Mouse (Mus musculus): Measurements from ENCODE around the gene 7420426K07Rik.

Gene 7420426K07Rik

DNA sequence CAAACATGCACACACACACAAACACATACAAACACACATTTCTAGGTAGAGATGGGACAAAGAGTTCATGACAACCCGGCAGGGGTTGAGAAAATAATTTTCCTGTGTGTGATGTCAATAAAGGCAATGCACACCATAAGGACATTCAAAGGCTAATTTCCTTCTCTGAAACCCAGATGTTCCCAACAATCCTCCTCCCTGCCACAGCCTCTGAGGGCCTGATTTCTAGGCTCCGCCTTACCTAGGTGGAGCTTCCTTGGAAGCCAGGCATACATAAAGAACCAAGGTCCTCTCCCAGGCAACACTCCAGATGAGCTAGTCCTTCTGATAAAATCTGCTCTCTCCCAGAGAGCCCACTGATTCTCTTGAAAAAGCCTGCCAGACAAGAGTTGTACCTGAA is at the start of gene 7420426K07Rik:
Gene 7420426K07Rik, plus strand, starts transcription at position 301 of the 400 bp plus-strand sequence.
- in situ Hi-C loops (cut with MboI; ENCODE audit: unreplicated experiment in 2 of 2): no loop called here

DNA sequence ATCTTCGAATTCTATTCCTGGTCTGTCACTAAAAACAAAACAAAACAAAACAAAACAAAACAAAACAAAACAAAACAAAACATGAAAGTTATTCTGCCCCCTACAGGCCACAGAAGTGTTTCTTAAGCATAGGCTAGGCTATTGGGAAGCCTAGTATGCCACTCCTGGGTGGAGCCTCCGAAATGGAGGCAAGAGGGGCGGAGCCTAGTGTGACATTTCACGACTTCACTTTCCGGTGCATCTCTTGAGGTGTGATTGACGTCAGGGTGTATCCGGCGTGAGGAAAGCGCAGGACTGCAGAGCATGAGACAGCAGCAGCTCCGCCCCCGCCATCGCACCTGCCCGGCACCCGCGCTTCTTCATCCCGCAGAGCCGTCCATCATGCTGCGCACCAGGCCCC is 46.7 kb upstream of the 7420426K07Rik start, which contains the start of gene Prr23a2:
Gene Prr23a2, plus strand, starts transcription at position 285 of the 400 bp plus-strand sequence.
- in situ Hi-C loops (cut with MboI; ENCODE audit: unreplicated experiment in 2 of 2): no loop called here

DNA sequence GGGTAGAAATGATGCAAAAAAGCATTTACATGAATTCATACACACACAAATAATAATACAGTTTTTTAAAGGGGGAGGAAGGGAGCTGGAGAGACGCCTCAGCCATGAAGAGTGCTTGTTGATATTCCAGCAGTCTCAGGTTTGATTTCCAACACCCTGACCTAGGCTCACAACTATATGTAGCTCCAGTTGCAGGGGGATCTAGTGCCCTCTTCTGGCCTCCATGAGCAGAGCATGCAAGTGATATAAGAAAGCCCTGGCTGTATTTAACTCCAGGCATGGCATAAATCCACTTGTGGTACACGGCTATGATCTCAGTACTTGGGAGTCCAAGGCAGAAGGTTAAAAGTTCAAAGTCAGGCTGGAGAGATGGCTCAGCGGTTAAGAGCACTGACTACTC is 39.5 kb upstream of the 7420426K07Rik start:
- in situ Hi-C loops (cut with MboI; ENCODE audit: unreplicated experiment in 2 of 2): no loop called here

DNA sequence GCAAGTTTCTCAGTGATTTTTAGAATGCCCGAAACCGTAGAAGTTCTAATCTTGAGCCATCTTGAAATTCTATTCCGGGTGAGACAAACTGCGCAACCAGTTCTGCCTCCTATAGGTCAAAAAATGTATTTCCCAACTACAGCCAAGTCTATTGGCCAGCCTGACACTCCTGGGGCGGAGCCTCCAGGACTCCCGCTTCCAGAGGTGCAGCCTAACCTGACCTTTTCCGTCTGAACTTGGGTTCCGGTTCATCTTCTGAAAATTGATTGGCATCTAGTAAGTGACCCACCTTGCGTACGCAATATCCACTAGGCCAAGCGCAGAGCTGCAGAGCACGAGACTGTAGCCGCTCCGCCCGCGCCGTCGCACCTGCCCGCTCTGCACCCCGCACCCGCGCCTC is 38.3 kb upstream of the 7420426K07Rik start, which contains the start of gene Prr23a3:
Gene Prr23a3, plus strand, starts transcription at position 197 of the 400 bp plus-strand sequence.
- in situ Hi-C loops (cut with MboI; ENCODE audit: unreplicated experiment in 2 of 2): no loop called here

DNA sequence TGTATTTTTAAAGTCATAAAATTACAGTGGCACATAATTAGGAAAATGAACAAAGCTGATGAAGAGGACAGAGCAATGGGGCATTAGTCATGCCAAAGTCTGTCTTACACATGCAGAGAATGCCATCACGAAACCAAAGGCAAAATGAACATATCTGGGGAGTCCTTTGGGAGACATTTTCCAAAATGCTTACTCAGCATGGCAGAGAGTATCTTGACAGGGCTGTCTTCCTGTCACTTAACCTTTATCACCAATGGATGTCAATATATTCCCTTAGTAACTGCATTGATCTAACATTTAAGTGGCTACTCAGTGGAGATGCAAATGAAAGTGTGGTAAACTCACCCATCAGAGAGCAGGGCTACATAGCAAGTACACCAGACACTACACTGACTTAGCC is 1.4 kb upstream of the 7420426K07Rik start:
- in situ Hi-C loops (cut with MboI; ENCODE audit: unreplicated experiment in 2 of 2): no loop called here

DNA sequence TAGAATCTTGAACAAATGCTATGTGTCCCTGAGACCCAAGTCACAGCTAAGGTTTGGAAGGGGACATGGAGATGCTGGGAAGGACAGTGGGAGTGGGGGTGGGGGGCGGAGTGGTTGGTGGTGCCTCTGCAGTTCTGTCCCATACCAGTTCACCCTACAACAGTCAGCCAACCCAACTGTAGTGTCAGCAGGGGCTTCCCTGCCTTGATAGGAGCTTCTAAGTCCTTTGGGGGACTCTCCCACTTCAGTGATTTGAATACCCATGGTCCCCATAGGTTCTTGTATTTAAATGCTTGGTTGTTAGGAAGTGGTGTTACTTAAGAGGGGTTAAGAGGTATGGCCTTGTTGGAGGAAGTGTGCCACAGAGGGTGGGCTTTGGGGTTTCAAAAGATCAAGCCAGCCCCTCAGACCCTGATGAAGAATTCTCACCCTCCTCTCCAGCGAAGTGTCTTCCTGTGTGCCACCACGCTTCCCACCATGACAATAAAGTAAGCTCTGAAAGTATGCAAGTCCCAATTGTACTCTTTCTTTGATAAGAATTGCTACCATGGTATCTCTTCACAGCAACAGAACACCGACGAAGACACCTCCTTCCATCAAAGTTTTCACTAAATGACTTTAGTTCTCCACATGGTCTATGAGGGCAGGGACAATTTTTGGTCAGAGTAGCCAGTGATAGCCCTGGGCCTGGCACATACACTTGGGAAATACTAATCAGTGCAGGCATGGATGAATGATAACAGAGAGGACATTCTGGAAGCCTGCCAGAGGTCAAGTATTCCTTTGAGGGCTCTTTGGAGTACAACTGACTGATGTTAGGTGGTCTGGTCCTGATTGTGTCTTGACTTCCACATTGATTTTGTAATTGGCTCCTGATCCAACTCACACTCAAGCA is 18.0 kb downstream of the 7420426K07Rik start:
- in situ Hi-C loops (cut with MboI; ENCODE audit: unreplicated experiment in 2 of 2): no loop called here

DNA sequence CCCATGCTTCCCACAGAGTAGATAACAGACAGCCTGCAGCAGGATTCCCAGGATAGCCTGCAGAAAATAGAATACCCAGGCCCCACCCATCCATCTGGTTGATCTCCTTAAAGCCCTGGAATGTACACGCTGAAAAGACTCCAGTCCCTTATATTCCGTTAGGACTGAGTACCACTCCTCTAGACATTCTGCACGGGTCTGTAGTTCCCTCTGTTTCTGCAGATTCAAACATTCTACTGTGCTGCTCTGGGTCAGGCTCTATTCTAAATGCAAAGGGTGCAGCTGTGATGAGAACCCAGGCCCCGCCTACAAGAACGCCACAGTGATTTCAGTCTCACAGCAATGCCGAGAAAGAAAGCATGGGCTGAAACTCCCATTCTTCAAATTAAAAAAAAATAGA is 20.2 kb downstream of the 7420426K07Rik start:
- in situ Hi-C loops (cut with MboI; ENCODE audit: unreplicated experiment in 2 of 2): no loop called here

DNA sequence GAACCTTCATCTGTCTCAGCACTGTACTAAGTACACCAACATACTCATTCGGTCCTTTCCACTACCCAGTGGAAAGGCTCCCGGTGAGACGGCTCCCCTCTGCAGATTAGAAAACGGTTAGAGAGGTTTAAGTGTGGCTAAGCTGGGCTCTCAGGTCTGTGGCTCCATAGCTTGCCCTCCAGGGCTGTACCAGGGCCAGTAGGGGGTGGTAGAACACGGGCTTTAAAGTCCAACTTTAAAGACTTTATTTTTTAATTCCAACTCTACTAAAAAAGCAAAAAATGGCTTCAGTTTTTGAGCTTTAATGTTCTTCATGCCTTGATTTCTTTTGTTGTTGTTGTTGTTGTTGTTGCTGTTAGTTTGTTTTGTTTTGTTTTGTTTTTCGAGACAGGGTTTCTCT is 21.3 kb downstream of the 7420426K07Rik start:
- in situ Hi-C loops (cut with MboI; ENCODE audit: unreplicated experiment in 2 of 2): no loop called here

DNA sequence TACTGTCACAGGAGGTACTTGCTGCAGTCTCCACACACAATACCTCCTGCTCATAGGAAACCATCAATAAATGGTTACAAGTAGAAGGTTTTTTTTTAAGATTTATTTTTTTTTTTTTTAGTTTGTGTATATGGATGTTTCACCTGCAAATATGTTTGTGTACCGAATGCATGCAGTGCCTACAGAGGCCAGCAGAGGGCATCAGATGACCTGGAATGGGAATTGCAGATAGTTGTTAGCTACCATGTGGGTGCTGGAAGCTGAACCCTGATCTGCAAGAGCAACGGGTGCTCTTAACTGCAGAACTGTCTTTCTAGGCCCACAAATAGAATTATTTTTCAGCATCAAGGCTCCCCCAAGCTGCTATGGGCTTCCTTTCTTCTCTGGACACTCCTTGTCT is 26.6 kb downstream of the 7420426K07Rik start:
- in situ Hi-C loops (cut with MboI; ENCODE audit: unreplicated experiment in 2 of 2): no loop called here

DNA sequence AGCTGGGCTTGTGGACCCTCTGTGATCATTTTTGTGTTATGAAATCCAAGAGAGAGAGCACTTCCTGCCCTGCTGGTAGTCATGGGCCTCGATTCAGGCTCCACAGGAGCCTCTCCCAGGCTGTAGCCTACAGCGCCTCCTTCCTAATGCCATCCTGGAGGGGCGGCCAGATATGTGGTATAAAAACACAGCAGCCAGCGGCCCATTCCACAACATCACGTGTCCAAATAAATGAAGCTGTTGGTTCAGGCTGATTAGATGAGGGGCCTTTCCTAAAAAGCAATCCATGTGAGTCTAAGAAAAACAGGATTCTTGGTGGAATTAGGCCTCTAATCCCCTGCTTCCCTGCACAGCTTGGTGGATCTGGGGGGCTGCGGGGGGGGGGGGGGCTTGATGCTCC is 30.0 kb downstream of the 7420426K07Rik start:
- in situ Hi-C loops (cut with MboI; ENCODE audit: unreplicated experiment in 2 of 2): no loop called here

DNA sequence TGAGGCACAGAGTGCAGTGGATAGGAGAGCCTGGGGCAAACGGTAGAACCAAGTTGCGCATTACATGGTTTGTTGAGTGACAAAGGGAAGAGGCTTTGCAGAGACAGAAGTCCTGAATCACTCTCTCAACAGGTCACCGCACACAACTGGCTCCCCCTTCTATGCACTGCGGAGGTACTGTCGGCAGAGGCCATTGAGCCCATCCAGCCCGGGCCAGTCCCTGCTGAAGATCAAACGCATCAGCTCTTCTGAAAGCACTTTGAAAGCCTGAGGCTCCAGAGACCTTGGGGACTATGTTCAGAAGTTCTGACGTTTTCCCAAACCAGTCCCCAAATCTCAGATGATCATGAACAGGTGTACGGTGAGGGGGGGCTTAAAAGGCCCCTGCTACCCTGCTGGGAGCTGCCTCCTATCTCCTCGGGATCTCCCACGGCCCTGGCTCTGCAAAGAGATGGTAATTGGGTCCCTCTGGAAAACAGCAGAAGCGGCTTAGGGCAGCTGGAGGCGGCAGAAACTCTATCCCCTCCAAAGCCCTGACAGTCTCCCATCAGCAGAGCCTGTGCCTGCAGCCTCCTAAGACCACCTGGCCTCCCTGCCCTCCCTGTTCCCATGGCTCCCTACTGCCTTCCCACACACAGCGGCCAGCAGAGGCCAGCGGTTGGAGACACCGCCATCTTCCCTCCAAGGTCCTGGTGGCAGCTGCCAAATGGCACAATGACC is 32.4 kb downstream of the 7420426K07Rik start:
- in situ Hi-C loops (cut with MboI; ENCODE audit: unreplicated experiment in 2 of 2): no loop called here

DNA sequence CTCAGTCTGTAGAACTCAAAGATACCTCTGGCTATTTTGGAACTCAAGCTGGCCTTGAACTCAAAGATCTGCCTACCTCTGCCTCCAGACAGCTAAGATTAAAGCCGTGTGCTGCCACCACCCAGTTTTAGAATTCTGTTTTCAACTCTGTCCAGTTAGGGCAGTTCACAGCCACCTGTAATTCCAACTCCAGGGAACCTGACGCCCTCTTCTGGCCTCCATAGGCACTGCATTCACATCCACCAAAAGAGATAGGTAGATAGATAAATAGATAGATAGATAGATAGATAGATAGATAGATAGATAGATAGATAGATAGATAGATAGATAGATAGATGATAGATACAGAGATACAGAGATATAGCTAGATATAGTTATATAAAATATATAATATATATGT is 36.4 kb downstream of the 7420426K07Rik start:
- in situ Hi-C loops (cut with MboI; ENCODE audit: unreplicated experiment in 2 of 2): no loop called here

DNA sequence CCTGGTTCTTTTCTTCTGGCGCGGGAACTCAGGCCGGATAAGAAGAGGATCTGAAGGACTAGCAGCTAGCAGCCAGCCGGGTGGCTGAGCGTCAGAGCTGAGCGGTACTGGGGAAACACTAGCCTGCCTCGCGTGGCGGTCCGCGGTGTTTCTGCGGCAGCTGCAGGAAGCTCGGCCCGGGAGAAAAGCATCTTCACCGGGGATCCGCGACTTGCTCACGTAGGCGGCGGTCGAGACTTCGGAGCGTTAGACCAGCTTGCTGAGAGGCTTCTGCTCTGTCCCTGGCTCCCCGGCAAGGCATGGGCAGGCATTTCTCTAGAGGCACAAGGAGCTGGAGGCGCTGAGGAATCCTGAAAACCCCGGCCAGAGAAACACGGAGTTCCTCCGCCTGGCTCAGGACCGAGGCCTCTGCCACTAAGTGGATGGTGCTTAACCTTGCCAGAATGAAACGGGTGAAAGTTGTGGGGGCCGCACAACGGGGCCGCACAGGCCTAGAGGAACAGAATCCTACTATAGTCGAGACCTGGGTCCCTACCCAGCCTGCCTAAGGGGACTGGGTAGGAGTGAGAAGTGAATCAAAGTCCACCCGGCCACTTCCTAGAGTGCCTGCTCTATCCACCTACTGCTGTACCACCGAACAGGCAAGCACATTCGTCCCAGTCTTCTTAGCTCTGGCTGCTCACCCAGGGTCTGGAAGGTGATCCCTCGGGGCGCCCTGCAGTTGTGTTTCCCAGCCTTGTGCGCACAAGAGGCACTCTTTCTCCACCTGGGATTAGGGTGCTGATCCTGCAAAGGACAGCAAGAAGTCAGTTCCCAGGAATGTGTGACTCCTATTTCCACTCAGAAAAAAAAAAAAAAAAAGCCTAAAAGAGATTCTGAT is 49.5 kb downstream of the 7420426K07Rik start:
- in situ Hi-C loops (cut with MboI; ENCODE audit: unreplicated experiment in 2 of 2): loop anchor here in 1 of 2 experiments (25.0 kb wide), 1 partner anchor 540 kb away; the partner anchor contains the start of gene Rbp1

DNA sequence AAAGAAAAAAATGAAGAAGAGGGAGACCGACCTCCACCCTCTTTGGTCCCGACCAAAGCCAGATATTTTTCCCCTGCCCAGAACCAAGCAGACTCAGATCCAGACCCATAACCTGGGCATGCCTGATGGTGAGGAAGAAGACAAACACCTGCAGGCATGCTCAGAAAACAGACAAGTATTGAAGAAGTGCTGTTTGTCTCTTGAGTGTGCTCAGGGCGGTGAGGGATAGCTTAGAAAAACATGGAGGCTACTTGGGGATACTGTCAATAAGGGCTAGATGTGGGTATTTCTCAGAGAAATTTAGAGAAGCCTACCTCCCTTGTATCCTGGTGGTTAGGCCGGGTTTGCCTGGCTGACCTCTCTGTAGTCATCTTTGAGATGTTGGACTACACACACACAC is 50.4 kb downstream of the 7420426K07Rik start:
- in situ Hi-C loops (cut with MboI; ENCODE audit: unreplicated experiment in 2 of 2): loop anchor here in 1 of 2 experiments (25.0 kb wide), 1 partner anchor 541 kb away; the partner anchor contains the start of gene Rbp1

DNA sequence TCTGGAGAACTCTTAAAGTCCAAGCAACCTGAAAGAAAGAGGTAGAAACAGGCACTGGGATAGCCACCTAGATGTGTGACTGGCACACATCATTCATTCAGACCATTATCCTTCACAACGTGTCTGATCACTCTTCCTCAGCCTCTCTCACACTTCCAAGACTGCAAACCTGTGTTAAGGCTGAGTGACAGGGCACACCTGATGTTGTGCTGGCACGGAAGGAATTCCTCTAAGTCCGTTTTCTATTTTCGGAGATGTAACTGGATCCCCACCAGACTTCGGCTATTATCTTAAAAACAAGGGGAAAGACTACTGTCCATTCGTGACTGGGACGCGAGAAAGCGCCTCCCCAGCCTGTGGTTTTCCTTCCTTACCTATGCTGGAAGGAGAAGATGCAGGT is 50.9 kb downstream of the 7420426K07Rik start:
- in situ Hi-C loops (cut with MboI; ENCODE audit: unreplicated experiment in 2 of 2): loop anchor here in 1 of 2 experiments (25.0 kb wide), 1 partner anchor 542 kb away; the partner anchor contains the start of gene Rbp1

Measured in v-Abl transformed pro-B cells (cell line).